Mouse (Mus musculus): ENCODE measurements at regions not wholly inside any gene's neighbourhood (a gene's known extent, or its start where the extent isn't known, plus 50 kb on each side); places are given as distances from the start of the nearest gene placed in this dataset.

- no peak for TF ChIP-seq CTCF (IDR thresholded peaks at IDR 0.05; ENCODE audit: low read depth, low read length)
- TF ChIP-seq GATA1 (IDR thresholded peaks at IDR 0.05; ENCODE audit: borderline replicate concordance, low read length) = no peak
These were observed 138.3 kb downstream of the Zfp36l1 start for GRCm38 (mm10) chr12:79974530-79974929.
